Mouse (Mus musculus) stomach, postnatal 0 days (tissue): ENCODE measurements around the gene Gm10959. TPM values are rescaled to one million over a fixed set of nuclear protein-coding genes. Genes with fewer than 3 reads are reported as not detected.

Source experiments
- ATAC-seq: fragments of 200-750 bp; cut with Nextera tagmentation; 2 replicates; pipeline ENCODE4 v1.8.0; 2017; ENCODE audit not compliant: low FRiP score, low TSS enrichment
- DNase-seq: peaks from one replicate; pipeline ENCODE4 v3.0.0-alpha.2; 2016; ENCODE audit warnings: low spot score
- H3K27ac ChIP-seq: fragments of 300-500 bp; sonication (generic); replicated peaks from 2 replicates; pipeline ENCODE4 v1.5.1; 2014; ENCODE audit warnings: mild to moderate bottlenecking, control low read depth
- H3K27me3 ChIP-seq: fragments of 300-500 bp; sonication (generic); 2 replicates; pipeline ENCODE4 v1.6.1; 2014; ENCODE audit warnings: low read length; ENCODE audit not compliant: control insufficient read depth, insufficient read depth
- H3K36me3 ChIP-seq: fragments of 300-500 bp; sonication (generic); 2 replicates; pipeline ENCODE4 v1.6.1; 2014; ENCODE audit warnings: low read length, mixed read lengths; ENCODE audit not compliant: control insufficient read depth, insufficient read depth
- H3K4me1 ChIP-seq: fragments of 300-500 bp; sonication (generic); replicated peaks from 2 replicates; pipeline ENCODE4 v1.6.1; 2014; ENCODE audit warnings: antibody characterized with exemption; ENCODE audit not compliant: control insufficient read depth, insufficient read depth
- H3K4me2 ChIP-seq: fragments of 300-500 bp; sonication (generic); replicated peaks from 2 replicates; pipeline ENCODE4 v1.6.1; 2014; ENCODE audit warnings: low read depth, mild to moderate bottlenecking, control low read depth, moderate library complexity
- H3K4me3 ChIP-seq: fragments of 300-500 bp; sonication (generic); 2 replicates; pipeline ENCODE4 v1.5.1; 2014; ENCODE audit warnings: low read depth, low read length, control low read depth
- H3K9ac ChIP-seq: fragments of 300-500 bp; sonication (generic); 2 replicates; pipeline ENCODE4 v1.6.1; 2014; ENCODE audit warnings: mild to moderate bottlenecking, low read length, control low read depth, mixed read lengths
- H3K9me3 ChIP-seq: fragments of 300-500 bp; sonication (generic); 2 replicates; pipeline ENCODE4 v1.6.1; 2016; ENCODE audit warnings: low read length; ENCODE audit not compliant: control insufficient read depth
- CTCF ChIP-seq: IDR thresholded peaks from 2 replicates; pipeline ENCODE4 v1.5.1; 2016; ENCODE audit warnings: antibody characterized with exemption, low read depth, mild to moderate bottlenecking, moderate library complexity
- EP300 ChIP-seq: optimal IDR thresholded peaks from 2 replicates; pipeline ENCODE3; 2016; ENCODE audit warnings: antibody characterized with exemption
- WGBS: fragments of 180-500 bp; shearing (Covaris S2); extraction: QIAGEN DNeasy Blood & Tissue Kit; methylation state at CpG from one replicate; pipeline ENCODE4 v1.1.7; 2014; 5-methylcytosine and 5-hydroxymethylcytosine counted together
- polyA plus RNA-seq: library from polyadenylated mRNA; unstranded; fragments of >200 nt; fragmentation: Nextera tagmentation; extraction: Ambion mirVana; gene quantifications from 2 replicates; pipeline ENCODE4 v1.2.1, GENCODE M21; 2015

The Gm10959 gene
- polyA plus RNA-seq, 1 experiment from 2014 or later: not detected

- H3K9me3 ChIP-seq: no peaks in the 10 kb centered on the region
- H3K4me2 ChIP-seq: no peak overlapping the region
- H3K27me3 ChIP-seq: no peaks in the 10 kb centered on the region
- DNase-seq (no peak), ATAC-seq (no peak)
- H3K36me3 ChIP-seq: no peaks in the 10 kb centered on the region
- H3K27ac ChIP-seq: no peak overlapping the region
- no peak overlapping the region for H3K4me3 ChIP-seq
- 78% methylated on average over 4 of the region's 4 CpGs for WGBS
- TF ChIP-seq CTCF (no peak), EP300 (no peak)
- no peak overlapping the region for H3K9ac ChIP-seq
- H3K4me1 ChIP-seq: no peaks in the 10 kb centered on the region
Observed at GRCm38 (mm10) chr3:122865092-122865491, 54.1 kb downstream of the Gm10959 start.

Other genes starting within 250 kb of the Gm10959 start
- 12.0 and 12.8 TPM in 2 replicates for gene Pde5a, start 190.4 kb downstream of the Gm10959 start, polyA plus RNA-seq
- gene Fabp2, start 24.3 kb downstream of the Gm10959 start, polyA plus RNA-seq: 18.2 and 21.5 TPM in 2 replicates
- 385 and 409 TPM in 2 replicates for gene 1810037I17Rik, start 4.8 kb upstream of the Gm10959 start, polyA plus RNA-seq
- 24.2 and 27.8 TPM in 2 replicates for gene Usp53, start 65.2 kb upstream of the Gm10959 start, polyA plus RNA-seq
- gene Myoz2, start 115.7 kb upstream of the Gm10959 start, polyA plus RNA-seq: 1.1 and 1.2 TPM in 2 replicates